Mouse (Mus musculus) megakaryocyte, embryonic 14.5 days (primary cell): ENCODE measurements at regions not wholly inside any gene's neighbourhood (a gene's known extent, or its start where the extent isn't known, plus 50 kb on each side); places are given as distances from the start of the nearest gene placed in this dataset.
"Not testable (repeated sequence)": the region's sequence is repeated elsewhere in the genome, so short reads cannot be mapped to it uniquely, and the experiment has no call there.

ENCODE experiments used
- H3K27me3 ChIP-seq: replicated peaks from 2 replicates; pipeline ENCODE3; 2012; ENCODE audit warnings: inconsistent platforms
- H3K36me3 ChIP-seq: replicated peaks from 2 replicates; pipeline ENCODE3; 2012; ENCODE audit warnings: low read length, inconsistent platforms, mixed read lengths
- H3K4me1 ChIP-seq: 2 replicates; pipeline ENCODE4 v1.6.1; 2012; ENCODE audit warnings: inconsistent platforms
- H3K4me3 ChIP-seq: replicated peaks from 2 replicates; pipeline ENCODE3; 2012; ENCODE audit warnings: moderate library complexity, mild to moderate bottlenecking, inconsistent platforms
- H3K9me3 ChIP-seq: 2 replicates; pipeline ENCODE4 v1.6.1; 2012; ENCODE audit warnings: inconsistent platforms
- FLI1 ChIP-seq: IDR thresholded peaks from 2 replicates; pipeline ENCODE4 v1.6.1; 2012; ENCODE audit warnings: low read length, inconsistent platforms, mixed read lengths
- GATA1 ChIP-seq: IDR thresholded peaks from 3 replicates; pipeline ENCODE4 v1.6.1; 2012; ENCODE audit warnings: mixed read lengths, low read length, inconsistent platforms, borderline replicate concordance

DNA sequence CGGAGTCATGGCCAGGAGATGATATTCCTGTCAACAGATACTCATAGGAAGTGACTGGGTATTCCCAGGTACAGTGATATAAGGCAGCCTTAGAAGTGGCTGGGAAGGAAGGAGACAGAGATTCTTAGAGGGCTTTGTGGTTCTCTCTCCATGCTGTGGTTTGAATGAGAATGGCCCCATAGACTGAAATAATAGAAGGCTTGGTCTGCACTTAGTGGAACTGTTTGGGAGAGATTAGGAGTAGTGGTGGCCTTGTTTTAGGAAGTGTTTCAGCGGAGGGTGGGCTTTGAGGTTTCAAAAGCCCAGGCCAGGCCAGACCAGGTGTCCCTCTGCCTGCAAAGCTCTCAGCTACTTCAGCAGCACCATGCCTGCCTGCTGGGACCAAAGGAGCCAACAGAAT, 363.2 kb upstream of the Cwc22 start:
- Histone ChIP-seq H3K4me1 (no peaks in the 10 kb centered on the region), H3K27me3 (no peaks in the 10 kb centered on the region), H3K36me3 (no peaks in the 10 kb centered on the region), H3K9me3 (peaks cover under 1% of the 10 kb centered on the region; the same call in 1 of the 2 replicates), H3K4me3 (no peak overlapping the region)
- no peak for TF ChIP-seq GATA1
- no peak for TF ChIP-seq FLI1

DNA sequence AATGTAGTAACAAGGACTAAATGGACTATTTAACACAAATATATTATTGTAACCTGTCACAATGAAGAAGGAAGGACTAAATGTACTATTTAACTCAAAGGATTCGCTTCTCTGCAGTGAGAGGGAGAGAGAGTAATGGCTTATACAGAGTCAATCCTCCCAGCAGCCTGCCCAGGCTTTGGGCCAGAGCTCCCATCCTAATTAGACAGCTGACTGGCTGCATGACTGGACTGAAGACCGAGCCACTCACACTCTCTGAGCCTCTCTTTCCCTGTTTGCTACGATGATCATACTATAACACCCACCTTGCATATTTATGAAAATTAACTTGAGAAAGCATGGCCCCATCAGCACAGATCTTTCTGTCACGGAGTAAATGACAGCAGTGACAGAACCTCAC, 360.7 kb upstream of the Cwc22 start:
- Histone ChIP-seq H3K27me3 (no peaks in the 10 kb centered on the region), H3K4me1 (no peaks in the 10 kb centered on the region), H3K36me3 (no peaks in the 10 kb centered on the region), H3K9me3 (peaks cover 18% of the 10 kb centered on the region), H3K4me3 (no peak overlapping the region)
- TF ChIP-seq GATA1, result no peak
- no peak for TF ChIP-seq FLI1

DNA sequence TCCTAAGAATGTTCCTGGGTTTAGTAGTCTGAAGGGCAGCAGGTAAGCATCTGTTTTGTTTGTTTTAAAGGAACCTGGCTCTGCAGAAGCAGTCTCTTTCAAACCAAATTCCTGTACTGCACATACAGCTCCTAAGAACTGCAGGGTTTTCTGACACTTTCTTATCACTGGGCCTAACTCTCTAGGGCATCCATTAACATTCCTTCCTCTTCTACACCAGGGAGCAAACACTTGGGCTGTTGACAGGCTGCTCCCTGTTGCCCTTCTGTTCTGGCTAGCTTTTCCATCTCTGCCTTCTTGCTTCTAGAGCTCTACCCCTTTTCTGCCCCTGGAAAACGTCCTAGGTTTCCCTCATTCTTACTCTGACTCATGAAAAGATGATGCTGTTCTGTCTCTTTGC, 345.5 kb upstream of the Cwc22 start:
- no peaks in the 10 kb centered on the region for H3K4me1 ChIP-seq
- H3K9me3 ChIP-seq, result 0 out of 2 replicates have a peak, but pooled peaks cover 2% of the 10 kb centered on the region
- H3K4me3 ChIP-seq, result no peak overlapping the region
- no peaks in the 10 kb centered on the region for H3K27me3 ChIP-seq
- H3K36me3 ChIP-seq, result no peaks in the 10 kb centered on the region
- TF ChIP-seq GATA1 (no peak), FLI1 (no peak)

DNA sequence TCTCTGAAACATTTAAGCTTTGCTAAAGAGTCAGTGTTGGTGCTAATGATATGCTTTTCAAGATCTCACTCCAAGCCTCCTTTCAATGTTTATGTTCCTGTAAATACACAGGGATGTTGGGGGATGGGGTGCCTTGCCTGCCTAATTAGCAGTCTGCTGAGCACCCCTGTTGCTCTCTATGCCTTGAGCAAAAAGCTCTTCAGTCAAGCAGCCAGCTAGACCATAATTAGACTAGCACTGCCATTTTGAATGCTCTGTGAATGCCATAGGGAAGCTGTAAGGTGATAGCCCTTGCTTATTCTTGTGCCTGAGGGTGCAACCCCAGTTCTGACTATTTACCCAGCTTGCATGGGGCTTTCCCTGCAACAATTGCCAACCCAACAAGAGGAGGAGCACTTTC, 338.6 kb upstream of the Cwc22 start:
- H3K4me1 ChIP-seq, result no peaks in the 10 kb centered on the region
- TF ChIP-seq GATA1, result no peak
- no peak for TF ChIP-seq FLI1
- peaks cover 12% of the 10 kb centered on the region; the same call in 1 of the 2 replicates for H3K9me3 ChIP-seq
- no peak overlapping the region for H3K4me3 ChIP-seq
- no peaks in the 10 kb centered on the region for H3K36me3 ChIP-seq
- H3K27me3 ChIP-seq, result no peaks in the 10 kb centered on the region

DNA sequence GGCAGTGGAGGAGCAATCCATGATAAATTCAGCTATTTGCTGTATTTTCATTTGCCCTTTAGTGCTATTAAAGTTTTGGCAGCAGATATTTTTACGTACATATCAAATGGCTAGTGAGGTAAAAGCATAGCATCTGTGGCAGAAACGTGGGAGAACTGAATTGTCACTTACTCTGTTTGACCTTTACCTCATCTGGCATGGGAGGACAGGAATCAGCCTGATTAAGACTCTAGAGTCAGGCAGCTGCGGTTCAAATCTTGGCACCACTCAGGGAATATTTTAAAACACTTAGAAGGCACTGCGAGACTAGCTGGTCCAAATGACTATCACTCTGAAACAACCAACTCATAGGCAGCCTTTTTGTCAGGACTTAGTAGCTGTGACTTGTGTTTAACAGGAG, 337.4 kb upstream of the Cwc22 start:
- Histone ChIP-seq H3K36me3 (no peaks in the 10 kb centered on the region), H3K9me3 (peaks cover 12% of the 10 kb centered on the region; the same call in 1 of the 2 replicates), H3K4me1 (no peaks in the 10 kb centered on the region), H3K4me3 (no peak overlapping the region), H3K27me3 (no peaks in the 10 kb centered on the region)
- no peak for TF ChIP-seq GATA1
- TF ChIP-seq FLI1, result no peak

DNA sequence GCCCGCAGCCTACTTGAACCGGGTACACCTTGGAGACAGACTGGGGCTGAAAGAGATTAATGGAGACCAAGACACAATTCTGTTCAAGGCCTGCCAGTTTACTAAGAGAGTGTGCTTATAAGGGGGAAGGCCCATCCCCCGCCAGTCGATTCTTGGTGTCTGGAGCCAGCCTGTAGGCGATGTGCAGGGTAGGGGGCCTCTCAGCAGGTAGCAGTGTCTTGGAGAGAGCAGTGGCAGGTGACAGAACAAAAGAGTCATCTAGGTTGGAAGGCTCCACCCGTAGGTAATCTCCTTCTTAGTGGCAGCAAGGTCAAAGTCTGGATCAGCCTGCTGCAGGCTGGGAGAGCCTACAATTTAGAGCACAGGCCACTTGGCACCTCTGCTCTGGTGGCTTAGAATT, 335.7 kb upstream of the Cwc22 start:
- H3K36me3 ChIP-seq, H3K27me3 ChIP-seq, H3K4me3 ChIP-seq, H3K4me1 ChIP-seq: not testable (repeated sequence)
- peaks cover 16% of the 10 kb centered on the region; the same call in 1 of the 2 replicates for H3K9me3 ChIP-seq

DNA sequence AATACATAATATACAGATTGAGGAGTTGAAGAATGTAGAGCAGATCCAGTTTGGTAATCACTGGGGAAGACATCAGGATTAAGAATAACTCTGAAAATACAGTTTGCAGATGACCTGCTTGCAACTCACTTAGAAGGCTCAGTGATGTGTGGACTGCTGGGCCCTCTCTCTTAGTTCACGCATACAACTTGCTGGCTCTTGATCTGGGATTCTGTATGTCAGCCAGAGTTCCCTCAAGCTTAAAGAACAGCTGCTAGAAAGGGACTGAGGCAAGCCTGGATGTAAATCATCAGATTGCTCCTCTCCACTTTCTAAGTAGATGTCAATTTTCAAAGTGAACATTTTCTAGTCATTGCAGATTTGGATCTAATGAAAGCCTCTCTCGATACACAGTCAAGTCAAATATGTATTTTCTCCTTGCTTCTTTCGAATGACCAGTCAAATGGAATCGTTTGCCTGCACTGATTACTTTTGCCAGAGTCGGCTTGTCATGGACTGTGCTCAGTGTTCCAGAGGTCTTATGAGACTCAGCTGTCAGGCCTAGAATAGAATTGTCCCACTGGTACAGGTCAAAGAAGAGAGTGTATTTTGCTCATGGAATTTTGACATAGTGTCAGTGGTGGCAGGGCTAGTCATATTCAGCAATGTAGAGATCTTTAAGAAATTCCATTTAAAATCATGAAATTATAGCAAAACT, 334.2 kb upstream of the Cwc22 start:
- no peaks in the 10 kb centered on the region for H3K27me3 ChIP-seq
- H3K4me3 ChIP-seq, result no peak overlapping the region
- TF ChIP-seq FLI1 (no peak), GATA1 (no peak)
- H3K9me3 ChIP-seq, result peaks cover 14% of the 10 kb centered on the region
- H3K36me3 ChIP-seq, result no peaks in the 10 kb centered on the region
- H3K4me1 ChIP-seq, result no peaks in the 10 kb centered on the region

DNA sequence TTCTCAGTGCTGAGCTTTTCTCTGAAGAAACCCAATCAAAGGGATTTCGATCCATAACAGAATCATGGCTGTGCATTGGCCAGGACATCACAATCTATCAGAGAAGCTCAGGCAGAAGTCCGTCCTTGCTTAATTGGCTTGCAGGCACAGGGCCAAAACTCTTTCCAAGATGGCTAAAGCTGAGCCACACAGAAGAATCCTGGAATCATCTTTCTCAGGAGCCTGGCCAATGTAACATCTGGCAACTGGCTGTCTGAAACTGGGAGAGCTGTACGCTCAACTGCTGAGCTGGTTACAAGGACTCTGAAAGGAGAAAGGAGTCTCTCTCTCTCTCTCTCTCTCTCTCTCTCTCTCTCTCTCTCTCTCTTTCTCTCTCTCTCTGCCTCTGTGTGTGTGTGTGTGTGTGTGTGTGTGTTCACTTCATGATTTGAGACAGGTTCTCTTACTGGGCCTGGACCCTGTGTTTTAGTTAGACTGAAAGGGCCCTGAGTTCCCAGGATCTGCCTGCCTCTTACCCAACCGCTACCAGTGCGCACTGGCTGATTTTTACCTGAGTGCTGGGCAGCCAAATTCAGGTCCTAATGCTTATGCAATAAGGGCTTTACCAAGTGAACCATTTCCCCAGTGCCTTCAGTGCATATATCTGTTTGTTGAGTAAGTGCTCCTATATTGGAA, 333.3 kb upstream of the Cwc22 start:
- Histone ChIP-seq H3K36me3 (no peaks in the 10 kb centered on the region), H3K4me1 (no peaks in the 10 kb centered on the region), H3K27me3 (no peaks in the 10 kb centered on the region), H3K4me3 (no peak overlapping the region), H3K9me3 (peaks cover 7% of the 10 kb centered on the region; the same call in 1 of the 2 replicates)
- TF ChIP-seq GATA1 (no peak), FLI1 (no peak)

DNA sequence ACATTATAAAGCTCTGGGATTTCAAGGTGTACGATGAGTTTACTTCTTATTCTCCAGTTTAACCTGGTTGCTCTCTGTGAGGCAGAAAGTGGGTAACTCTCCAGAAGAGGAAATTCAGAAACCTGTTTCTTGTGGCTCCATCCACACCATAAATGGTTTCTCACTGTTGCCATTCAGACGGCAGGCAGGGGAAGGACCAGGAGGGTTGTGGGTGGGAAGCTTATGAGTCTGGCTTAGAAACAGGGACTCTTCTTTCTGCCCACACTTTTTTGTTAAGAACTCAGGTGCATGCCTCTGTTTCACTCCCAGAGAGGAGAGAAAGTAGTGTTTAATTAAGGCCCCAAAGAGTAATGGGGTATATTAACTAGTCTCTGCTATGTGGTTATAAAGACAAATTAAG, 332.5 kb upstream of the Cwc22 start:
- Histone ChIP-seq H3K9me3 (peaks cover 7% of the 10 kb centered on the region; the same call in 1 of the 2 replicates), H3K4me1 (no peaks in the 10 kb centered on the region), H3K36me3 (no peaks in the 10 kb centered on the region), H3K27me3 (no peaks in the 10 kb centered on the region), H3K4me3 (no peak overlapping the region)
- TF ChIP-seq FLI1, result no peak
- TF ChIP-seq GATA1, result no peak

DNA sequence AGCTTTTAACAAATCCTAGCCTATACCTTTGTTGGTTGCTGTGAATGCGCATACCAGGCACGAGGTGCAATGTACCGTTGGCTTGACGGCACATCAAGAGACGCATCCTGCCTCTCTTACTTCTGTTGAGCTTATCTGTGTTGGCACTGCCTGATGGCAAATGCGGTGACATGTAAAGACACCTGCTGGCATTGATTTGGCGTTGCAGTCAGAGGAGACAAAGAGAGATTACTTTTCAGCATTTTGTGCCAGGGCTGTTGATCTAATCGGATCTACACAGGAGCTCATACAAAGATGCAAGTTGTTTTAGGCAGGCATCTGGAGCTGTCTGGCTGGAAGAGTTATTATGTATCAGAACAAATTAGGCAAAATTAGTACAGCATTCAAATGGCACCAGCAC, 331.5 kb upstream of the Cwc22 start:
- no peaks in the 10 kb centered on the region for H3K4me1 ChIP-seq
- TF ChIP-seq FLI1 (no peak), GATA1 (no peak)
- H3K9me3 ChIP-seq, result peaks cover 11% of the 10 kb centered on the region
- no peaks in the 10 kb centered on the region for H3K36me3 ChIP-seq
- peak overlapping the region; percentile 62 for H3K4me3 ChIP-seq
- H3K27me3 ChIP-seq, result no peaks in the 10 kb centered on the region

DNA sequence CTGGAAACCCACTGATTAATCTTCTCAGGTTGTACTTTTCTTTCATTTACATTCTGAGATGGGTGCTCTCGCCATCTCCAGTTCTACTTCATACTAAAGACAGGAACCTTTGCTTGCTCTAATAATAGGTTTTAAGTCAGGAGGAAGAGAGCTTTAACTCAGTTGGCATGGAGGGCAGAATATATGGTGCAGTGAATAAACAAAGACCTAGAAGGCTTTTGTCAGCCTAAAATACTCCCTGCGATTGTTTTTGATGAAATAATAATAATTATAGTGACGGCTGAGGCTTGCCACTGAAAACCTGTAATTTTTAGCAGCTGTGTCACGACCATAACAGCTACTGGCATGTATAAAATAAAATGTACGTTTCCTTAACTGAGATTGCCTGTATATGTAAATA, 327.9 kb upstream of the Cwc22 start:
- Histone ChIP-seq H3K36me3 (no peaks in the 10 kb centered on the region), H3K4me3 (no peak overlapping the region), H3K27me3 (no peaks in the 10 kb centered on the region), H3K9me3 (peaks cover 11% of the 10 kb centered on the region), H3K4me1 (no peaks in the 10 kb centered on the region)
- TF ChIP-seq GATA1, result no peak
- TF ChIP-seq FLI1, result no peak
